Mouse (Mus musculus) liver, embryonic 11.5 days (tissue): ENCODE results near the gene S100a16. TPM values are rescaled to one million over a fixed set of nuclear protein-coding genes. Genes with fewer than 3 reads are reported as not detected.

ENCODE experiments used
- ATAC-seq: fragments of 200-750 bp; cut with Nextera tagmentation; replicated peaks from 2 replicates; pipeline ENCODE4 v1.8.0; 2017; ENCODE audit warnings: moderate number of reproducible peaks, mild to moderate bottlenecking, moderate TSS enrichment, moderate library complexity; ENCODE audit not compliant: low FRiP score
- DNase-seq: peaks from one replicate; pipeline ENCODE4 v3.0.0-alpha.2; 2017; ENCODE audit warnings: low spot score
- H3K27ac ChIP-seq: fragments of 300-500 bp; sonication (generic); 2 replicates; pipeline ENCODE4 v1.5.1; 2014; ENCODE audit warnings: mild to moderate bottlenecking, low read depth, low read length, control low read depth
- H3K27me3 ChIP-seq: fragments of 300-500 bp; sonication (generic); replicated peaks from 2 replicates; pipeline ENCODE4 v1.6.1; 2014; ENCODE audit warnings: low read length, mixed read lengths; ENCODE audit not compliant: control insufficient read depth, insufficient read depth
- H3K36me3 ChIP-seq: fragments of 300-500 bp; sonication (generic); 2 replicates; pipeline ENCODE4 v1.6.1; 2014; ENCODE audit warnings: mild to moderate bottlenecking, low read length, moderate library complexity, mixed read lengths; ENCODE audit not compliant: control insufficient read depth, insufficient read depth
- H3K4me1 ChIP-seq: fragments of 300-500 bp; sonication (generic); replicated peaks from 2 replicates; pipeline ENCODE4 v1.6.1; 2014; ENCODE audit warnings: low read length, mixed read lengths; ENCODE audit not compliant: control insufficient read depth, insufficient read depth
- H3K4me2 ChIP-seq: fragments of 300-500 bp; sonication (generic); 2 replicates; pipeline ENCODE4 v1.6.1; 2014; ENCODE audit warnings: mild to moderate bottlenecking, control low read depth, moderate library complexity
- H3K4me3 ChIP-seq: fragments of 300-500 bp; sonication (generic); 2 replicates; pipeline ENCODE4 v1.5.1; 2014; ENCODE audit warnings: low read depth, low read length, control low read depth
- H3K9ac ChIP-seq: fragments of 300-500 bp; sonication (generic); 2 replicates; pipeline ENCODE4 v1.6.1; 2014; ENCODE audit warnings: low read depth, low read length, control low read depth
- H3K9me3 ChIP-seq: fragments of 300-500 bp; sonication (generic); 2 replicates; pipeline ENCODE4 v1.6.1; 2016; ENCODE audit warnings: low read length, inconsistent platforms, mixed read lengths; ENCODE audit not compliant: control insufficient read depth
- WGBS: fragments of 180-500 bp; shearing (Covaris S2); extraction: QIAGEN DNeasy Blood & Tissue Kit; methylation state at CpG from one replicate; pipeline ENCODE4 v1.1.7; 2014; 5-methylcytosine and 5-hydroxymethylcytosine counted together
- polyA plus RNA-seq: library from polyadenylated mRNA; unstranded; fragments of >200 nt; fragmentation: Nextera tagmentation; extraction: Ambion mirVana; gene quantifications from 2 replicates; pipeline ENCODE4 v1.2.1, GENCODE M21; 2014

Gene S100a16
- polyA plus RNA-seq, 1 experiment from 2014 or later: 58.1 TPM

- DNase-seq (no peak), ATAC-seq (no peak)
- Histone ChIP-seq H3K27me3 (no peaks in the 10 kb centered on the region), H3K9me3 (no peaks in the 10 kb centered on the region), H3K27ac (no peak overlapping the region), H3K4me1 (no peaks in the 10 kb centered on the region), H3K36me3 (no peaks in the 10 kb centered on the region), H3K9ac (no peak overlapping the region), H3K4me3 (no peak overlapping the region), H3K4me2 (no peak overlapping the region)
- 64% methylated on average over 1 of the region's 1 CpGs for WGBS
These were observed 1.6 kb upstream of the S100a16 start for GRCm38 (mm10) chr3:90535446-90535845.

GRCm38 (mm10) chr3:90537905-90538296 lies 847 bp downstream of the S100a16 start:
- Histone ChIP-seq H3K36me3 (no peaks in the 10 kb centered on the region), H3K4me3 (0 out of 2 replicates have a peak overlapping the region, but pooled peaks have one; percentile 17), H3K4me2 (peak overlapping the region; percentile 26), H3K4me1 (no peaks in the 10 kb centered on the region), H3K9me3 (no peaks in the 10 kb centered on the region), H3K27me3 (no peaks in the 10 kb centered on the region), H3K9ac (no peak overlapping the region), H3K27ac (no peak overlapping the region)
- no peak for ATAC-seq
- no peak for DNase-seq
- WGBS: 72% methylated on average over 5 of the region's 5 CpGs

GRCm38 (mm10) chr3:90540904-90541303 lies 3.9 kb downstream of the S100a16 start:
- Histone ChIP-seq H3K4me2 (no peak overlapping the region), H3K27ac (no peak overlapping the region), H3K4me1 (no peaks in the 10 kb centered on the region), H3K9me3 (no peaks in the 10 kb centered on the region), H3K36me3 (no peaks in the 10 kb centered on the region), H3K27me3 (no peaks in the 10 kb centered on the region), H3K9ac (no peak overlapping the region), H3K4me3 (no peak overlapping the region)
- 67% methylated on average over 4 of the region's 4 CpGs for WGBS
- DNase-seq: peak; percentile 17
- peak; percentile 15; the same call in 1 of the 2 replicates for ATAC-seq

DNA sequence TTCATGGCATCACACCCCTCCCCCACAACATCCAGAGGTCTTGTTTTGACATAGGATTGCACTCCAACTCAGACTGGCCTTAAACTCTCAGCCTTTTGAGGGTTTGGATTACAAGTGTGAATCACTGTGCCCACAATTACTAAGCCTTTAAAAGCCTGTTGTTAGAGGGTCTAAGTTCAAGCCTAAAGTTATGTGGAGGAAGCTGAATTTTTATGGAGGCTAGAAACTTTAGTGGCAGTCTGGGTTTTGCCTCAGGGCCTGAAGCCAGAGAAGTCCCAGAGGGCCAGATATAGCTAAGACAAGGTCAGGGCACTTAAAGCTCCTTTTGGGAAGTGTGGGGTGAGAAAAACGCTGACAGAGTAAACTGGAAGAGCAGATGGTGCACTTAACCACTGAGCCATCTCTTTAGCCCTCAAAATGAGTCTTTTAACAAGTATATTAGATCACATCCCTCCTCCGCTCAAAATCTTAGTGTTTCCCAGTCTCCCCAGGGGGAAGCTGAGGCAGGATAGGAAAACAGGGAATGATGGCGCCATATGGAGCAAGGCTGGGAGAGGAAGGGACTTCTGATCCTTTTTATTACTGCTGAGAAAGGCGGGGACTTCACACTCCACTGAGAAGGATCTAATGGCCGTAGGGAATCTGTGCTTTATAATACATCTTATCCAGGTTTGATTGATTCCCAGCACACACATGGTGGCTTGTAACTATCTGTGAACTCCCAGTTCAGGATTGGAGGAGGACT lies 12.8 kb downstream of the S100a16 start:
- 58% methylated on average over 5 of the region's 5 CpGs for WGBS
- Histone ChIP-seq H3K9me3 (no peaks in the 10 kb centered on the region), H3K9ac (no peak overlapping the region), H3K36me3 (no peaks in the 10 kb centered on the region), H3K4me1 (no peaks in the 10 kb centered on the region), H3K4me2 (no peak overlapping the region), H3K27me3 (no peaks in the 10 kb centered on the region), H3K27ac (no peak overlapping the region), H3K4me3 (no peak overlapping the region)
- ATAC-seq: no peak
- DNase-seq: no peak

DNA sequence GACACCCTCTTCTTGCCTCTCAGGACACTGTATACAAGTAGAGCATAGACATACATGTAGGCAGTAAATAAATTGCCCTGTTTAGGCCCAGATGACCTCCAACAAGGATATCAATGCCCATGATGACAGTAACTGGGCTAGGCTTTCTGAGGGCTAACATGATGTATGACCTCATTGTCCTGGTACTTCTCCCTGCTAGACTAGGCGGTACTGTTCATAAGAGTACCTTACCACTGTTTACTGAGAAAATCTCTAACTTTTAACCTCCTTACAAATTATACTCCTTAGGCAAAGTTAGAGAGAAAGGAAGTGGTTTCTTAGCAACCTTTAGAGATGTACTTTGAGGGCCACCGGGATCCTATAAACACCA lies 13.4 kb downstream of the S100a16 start:
- no peak overlapping the region for H3K4me2 ChIP-seq
- H3K27me3 ChIP-seq: no peaks in the 10 kb centered on the region
- 85% methylated on average over 2 of the region's 2 CpGs for WGBS
- no peak overlapping the region for H3K4me3 ChIP-seq
- no peaks in the 10 kb centered on the region for H3K4me1 ChIP-seq
- no peak overlapping the region for H3K27ac ChIP-seq
- ATAC-seq: no peak
- DNase-seq: no peak
- H3K9me3 ChIP-seq: no peaks in the 10 kb centered on the region
- H3K36me3 ChIP-seq: no peaks in the 10 kb centered on the region
- no peak overlapping the region for H3K9ac ChIP-seq

DNA sequence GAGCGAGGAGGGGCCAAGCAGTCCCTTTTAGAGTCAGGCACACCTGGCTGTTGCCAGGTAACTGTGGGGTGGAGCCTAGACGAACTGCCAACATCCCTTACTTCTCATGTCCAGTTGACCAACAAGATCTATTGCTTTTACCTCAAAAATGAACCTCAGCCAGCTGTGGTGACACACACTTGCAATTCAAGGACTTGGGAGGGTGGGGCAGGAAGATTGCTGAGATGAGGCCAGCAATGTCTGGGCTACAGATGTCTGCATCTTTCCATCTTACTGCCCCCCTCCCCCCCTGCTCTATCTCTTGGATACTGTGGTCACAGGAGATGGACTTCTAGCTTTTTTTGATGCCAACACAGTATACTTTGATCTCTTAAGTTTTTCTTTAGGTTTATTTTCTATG lies 15.2 kb downstream of the S100a16 start:
- Histone ChIP-seq H3K4me2 (no peak overlapping the region), H3K27ac (no peak overlapping the region), H3K27me3 (no peaks in the 10 kb centered on the region), H3K9ac (no peak overlapping the region), H3K4me1 (no peaks in the 10 kb centered on the region), H3K36me3 (no peaks in the 10 kb centered on the region), H3K4me3 (no peak overlapping the region), H3K9me3 (no peaks in the 10 kb centered on the region)
- ATAC-seq (no peak), DNase-seq (no peak)
- WGBS: 80% methylated on average over 2 of the region's 2 CpGs

DNA sequence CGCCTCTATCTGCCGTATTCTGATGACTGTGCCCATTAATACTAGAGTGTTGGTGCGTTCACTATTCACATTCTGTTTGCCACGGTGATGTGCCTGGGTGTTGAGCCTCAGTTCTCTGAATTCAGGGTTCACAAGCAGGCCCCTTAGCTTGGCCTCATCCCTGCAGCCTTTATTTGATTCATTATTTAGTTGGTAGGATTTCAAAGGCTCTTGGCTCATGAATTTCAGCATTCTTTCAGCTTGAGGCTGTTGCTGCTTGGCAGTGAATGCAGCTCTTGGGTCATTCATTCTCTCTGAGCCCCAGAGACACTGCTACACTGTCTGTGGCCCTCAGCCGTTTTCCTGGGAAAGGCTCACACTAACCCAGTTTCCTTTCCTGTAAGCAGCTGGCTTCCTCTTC lies 18.9 kb downstream of the S100a16 start:
- no peak for ATAC-seq

DNA sequence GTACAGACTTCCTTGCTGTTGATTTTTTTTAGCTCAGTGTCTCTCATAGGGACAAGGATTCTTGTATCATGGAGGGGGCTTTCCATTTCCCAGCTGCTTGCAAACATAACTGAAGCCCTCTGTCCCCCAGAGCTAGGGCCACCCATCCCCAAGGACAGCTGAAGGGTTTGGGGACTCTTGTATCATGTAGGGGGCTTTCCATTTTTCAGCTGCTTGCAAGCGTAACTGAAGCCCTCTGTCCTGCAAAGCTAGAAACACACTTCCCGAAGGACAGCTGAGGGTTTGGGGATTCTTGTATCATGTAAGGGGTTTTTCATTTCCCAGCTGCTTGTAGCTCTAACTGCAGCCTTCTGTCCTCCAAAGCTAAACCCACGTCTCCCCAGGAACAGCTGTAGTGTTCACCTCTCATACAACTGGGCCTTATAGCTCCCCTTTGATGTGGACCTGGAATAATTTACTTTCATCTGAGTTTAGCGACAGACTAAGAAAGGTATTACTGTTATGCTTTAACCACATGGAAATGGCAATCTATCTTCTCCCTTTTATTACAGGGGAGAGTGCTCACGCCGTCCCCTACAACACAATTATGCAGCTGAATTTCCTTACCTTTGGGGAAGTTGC lies 23.1 kb downstream of the S100a16 start, which contains the start of gene S100a3:
Gene S100a3, plus strand, starts transcription at position 571 of the 621 bp plus-strand sequence.
- Histone ChIP-seq H3K9me3 (no peaks in the 10 kb centered on the region), H3K4me2 (no peak within 1 kb of the TSS), H3K9ac (no peak within 1 kb of the TSS), H3K27ac (no peak within 1 kb of the TSS), H3K4me1 (no peaks in the 10 kb centered on the region), H3K27me3 (no peaks in the 10 kb centered on the region), H3K36me3 (no peaks in the 10 kb centered on the region), H3K4me3 (no peak within 1 kb of the TSS)
- 74% methylated on average over 6 of the region's 6 CpGs for WGBS
- DNase-seq (no peak), ATAC-seq (no peak)

More for the DNA sequence above, 18.9 kb downstream of the S100a16 start:
- H3K27me3 ChIP-seq: no peaks in the 10 kb centered on the region
- DNase-seq: no peak
- 78% methylated on average over 5 of the region's 5 CpGs for WGBS
- no peak overlapping the region for H3K4me2 ChIP-seq
- H3K36me3 ChIP-seq: no peaks in the 10 kb centered on the region
- H3K4me1 ChIP-seq: no peaks in the 10 kb centered on the region
- no peaks in the 10 kb centered on the region for H3K9me3 ChIP-seq
- H3K4me3 ChIP-seq: no peak overlapping the region
- no peak overlapping the region for H3K9ac ChIP-seq
- H3K27ac ChIP-seq: no peak overlapping the region

DNA sequence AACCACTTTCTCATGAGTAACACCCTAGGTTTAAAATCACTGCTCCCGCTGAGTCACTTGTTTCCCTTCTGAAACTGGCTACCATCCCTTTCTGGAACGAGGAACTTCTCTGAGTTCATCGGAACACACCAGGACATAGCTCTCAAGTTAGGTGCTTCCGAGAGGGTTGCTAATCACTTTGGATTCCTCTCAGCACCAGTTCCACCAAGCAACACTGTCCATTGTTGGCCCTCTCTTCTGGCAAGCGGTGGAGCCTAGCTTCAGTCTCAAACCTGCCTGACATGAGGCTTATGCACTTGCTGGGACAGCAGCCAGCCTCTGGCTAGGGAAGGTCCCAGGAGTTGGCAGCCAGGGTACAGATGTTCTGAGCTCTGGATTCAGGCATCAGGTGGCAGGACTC lies 37.6 kb downstream of the S100a16 start:
- DNase-seq: no peak

More for the DNA sequence above, 37.6 kb downstream of the S100a16 start:
- no peak for ATAC-seq
- 76% methylated on average over 5 of the region's 5 CpGs for WGBS
- no peak overlapping the region for H3K27ac ChIP-seq
- no peaks in the 10 kb centered on the region for H3K9me3 ChIP-seq
- H3K9ac ChIP-seq: no peak overlapping the region
- no peaks in the 10 kb centered on the region for H3K4me1 ChIP-seq
- H3K4me3 ChIP-seq: no peak overlapping the region
- no peak overlapping the region for H3K4me2 ChIP-seq
- no peaks in the 10 kb centered on the region for H3K27me3 ChIP-seq
- no peaks in the 10 kb centered on the region for H3K36me3 ChIP-seq
